7 mouse cellular contexts compared by ENCODE assay signal in the genomic region with DNA sequence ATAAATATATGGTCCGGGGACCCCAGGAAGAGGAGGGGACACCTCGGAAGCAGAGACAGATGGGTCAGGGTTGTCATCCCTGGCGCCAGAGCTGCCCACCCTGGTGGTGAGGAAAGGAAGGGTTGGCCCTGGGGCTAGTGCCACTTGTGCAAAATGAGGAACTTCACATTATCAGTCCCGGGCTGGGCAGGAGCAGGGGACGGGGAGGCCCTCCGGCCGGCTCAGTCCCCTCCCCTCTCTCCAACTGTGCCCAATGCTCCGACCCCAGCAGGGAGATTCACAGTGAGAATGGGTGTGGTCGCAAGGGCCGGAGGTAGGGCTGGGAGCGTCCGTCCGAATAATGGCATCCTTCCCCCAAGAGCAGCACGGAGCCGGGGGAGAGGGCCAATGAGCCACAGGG. TPM values are rescaled to one million over a fixed set of nuclear protein-coding genes. Genes with fewer than 3 reads are reported as not detected.
DNase-seq lines count a peak whose midpoint lies in the region; ATAC-seq and TF ChIP-seq lines count a peak whose summit lies in the region.

No protein-coding gene starts in this region.

- no peaks in the 10 kb centered on the region for H3K9me3 ChIP-seq in midbrain, embryonic 11.5 days (ENCODE audit: control insufficient read depth, low read length)
- no peaks in the 10 kb centered on the region for H3K9me3 ChIP-seq in midbrain, embryonic 10.5 days (replicated peaks)
- H3K9me3 ChIP-seq in intestine, embryonic 15.5 days: no peaks in the 10 kb centered on the region

- no peak overlapping the region for H3K4me2 ChIP-seq in midbrain, embryonic 11.5 days
- peak overlapping the region; percentile 96 for H3K4me2 ChIP-seq in intestine, embryonic 15.5 days (replicated peaks)

- no peaks in the 10 kb centered on the region; the same call in 1 of the 2 replicates for H3K36me3 ChIP-seq in midbrain, embryonic 11.5 days (ENCODE audit: control insufficient read depth, insufficient read depth, low read length)
- peaks cover 36% of the 10 kb centered on the region for H3K36me3 ChIP-seq in midbrain, embryonic 10.5 days
- H3K36me3 ChIP-seq in intestine, embryonic 15.5 days: peaks cover 13% of the 10 kb centered on the region; the same call in 1 of the 2 replicates
- H3K36me3 ChIP-seq in small intestine, adult 2 months (ENCODE audit: control insufficient read depth, insufficient read depth, low read length): peaks cover 42% of the 10 kb centered on the region

- no peak for TF ChIP-seq POLR2A in embryonic fibroblast, embryonic 13.5 days (IDR thresholded peaks at IDR 0.05; ENCODE audit: low read depth, low read length)
- TF ChIP-seq POLR2A in small intestine, adult 2 months (IDR thresholded peaks at IDR 0.05; ENCODE audit: low read depth, low read length): no peak

- no peak overlapping the region for H3K27ac ChIP-seq in midbrain, embryonic 11.5 days (ENCODE audit: low read depth, low read length)
- no peak overlapping the region for H3K27ac ChIP-seq in midbrain, embryonic 10.5 days (replicated peaks)
- H3K27ac ChIP-seq in embryonic fibroblast, embryonic 13.5 days (ENCODE audit: insufficient read depth, low read length): 0 out of 2 replicates have a peak overlapping the region, but pooled peaks have one; percentile 7
- peak overlapping the region; percentile 94; the same call in 1 of the 2 replicates for H3K27ac ChIP-seq in intestine, embryonic 15.5 days
- 0 out of 2 replicates have a peak overlapping the region, but pooled peaks have one; percentile 24 for H3K27ac ChIP-seq in small intestine, adult 2 months (ENCODE audit: insufficient read depth, low read depth, low read length)

- no peak overlapping the region for H3K9ac ChIP-seq in midbrain, embryonic 11.5 days (ENCODE audit: low read length)
- peak overlapping the region; percentile 86 for H3K9ac ChIP-seq in intestine, embryonic 15.5 days

- H3K4me3 ChIP-seq in midbrain, embryonic 11.5 days (ENCODE audit: low read depth, low read length): no peak overlapping the region
- H3K4me3 ChIP-seq in midbrain, embryonic 10.5 days: no peak overlapping the region
- peak overlapping the region; percentile 72 for H3K4me3 ChIP-seq in embryonic fibroblast, embryonic 13.5 days (ENCODE audit: insufficient read depth, low read length)
- H3K4me3 ChIP-seq in intestine, embryonic 15.5 days (replicated peaks): peak overlapping the region; percentile 71
- peak overlapping the region; percentile 77 for H3K4me3 ChIP-seq in small intestine, adult 2 months (ENCODE audit: low read depth, low read length)

- WGBS in midbrain, embryonic 11.5 days: 14% methylated on average over 15 of the region's 15 CpGs
- WGBS in midbrain, embryonic 10.5 days: 13% methylated on average over 15 of the region's 15 CpGs
- 25% methylated on average over 15 of the region's 15 CpGs for WGBS in intestine, embryonic 15.5 days
- WGBS in small intestine, adult 2 months: 41% methylated on average over 15 of the region's 15 CpGs

- peak; percentile 84 for DNase-seq in midbrain, embryonic 11.5 days (ENCODE audit: low spot score, missing footprints)
- DNase-seq in midbrain, embryonic 10.5 days (ENCODE audit: low spot score): no peak
- no peak for DNase-seq in retina, postnatal 1 day
- no peak for DNase-seq in gastrocnemius, adult 8-10 months (ENCODE audit: low spot score in 2 of 2)

- no peak for TF ChIP-seq CTCF in embryonic fibroblast, embryonic 13.5 days (IDR thresholded peaks at IDR 0.05; ENCODE audit: borderline replicate concordance, insufficient read depth, low read length)
- TF ChIP-seq CTCF in small intestine, adult 2 months (IDR thresholded peaks at IDR 0.05; ENCODE audit: extremely low read depth, insufficient read length, insufficient replicate concordance, low read depth, low read length): no peak

- H3K27me3 ChIP-seq in midbrain, embryonic 11.5 days (ENCODE audit: control insufficient read depth, insufficient read depth, low read length): peaks cover 62% of the 10 kb centered on the region
- peaks cover 76% of the 10 kb centered on the region for H3K27me3 ChIP-seq in midbrain, embryonic 10.5 days (ENCODE audit: low read depth, poor library complexity, severe bottlenecking)
- H3K27me3 ChIP-seq in intestine, embryonic 15.5 days (replicated peaks): peaks cover 27% of the 10 kb centered on the region
- H3K27me3 ChIP-seq in small intestine, adult 2 months (ENCODE audit: control insufficient read depth, insufficient read depth, low read length): peaks cover 33% of the 10 kb centered on the region

- peaks cover 24% of the 10 kb centered on the region for H3K4me1 ChIP-seq in midbrain, embryonic 11.5 days (ENCODE audit: control insufficient read depth, insufficient read depth, low read length)
- H3K4me1 ChIP-seq in midbrain, embryonic 10.5 days: peaks cover 47% of the 10 kb centered on the region
- no peaks in the 10 kb centered on the region for H3K4me1 ChIP-seq in embryonic fibroblast, embryonic 13.5 days (ENCODE audit: control insufficient read depth, insufficient read depth, low read length)
- H3K4me1 ChIP-seq in intestine, embryonic 15.5 days (replicated peaks): peaks cover 54% of the 10 kb centered on the region
- peaks cover 27% of the 10 kb centered on the region for H3K4me1 ChIP-seq in small intestine, adult 2 months (ENCODE audit: control insufficient read depth, insufficient read depth, insufficient read length, low read length)

- ATAC-seq in midbrain, embryonic 11.5 days (ENCODE audit: low FRiP score): no peak
- no peak for ATAC-seq in intestine, embryonic 15.5 days

RNA-seq across cellular contexts. Expression of a gene that starts 4.6 kb away (rescaled TPM):
- 0.34 and 0.57 TPM in 2 replicates for polyA plus RNA-seq in midbrain, embryonic 11.5 days (2014; fragmentation: Nextera tagmentation; extraction: Ambion mirVana)
- 0.32 and 0.57 TPM in 2 replicates for polyA plus RNA-seq in midbrain, embryonic 10.5 days (2016; fragmentation: Nextera tagmentation; extraction: Ambion mirVana)
- 20.7 and 29.3 TPM in 2 replicates for polyA plus RNA-seq in embryonic fibroblast, embryonic 13.5 days (2011; ENCODE audit: insufficient read length, low read depth, missing spikeins)
- 20.3 and 22.0 TPM in 2 replicates for polyA plus RNA-seq in intestine, embryonic 15.5 days (2015; fragmentation: Nextera tagmentation; extraction: Ambion mirVana)
- 22.9 and 29.6 TPM in 2 replicates for polyA plus RNA-seq in small intestine, adult 2 months (2012; rRNA removed)
- 1 to 10 TPM; 2.7 to 5.0 (median 4.0) TPM for total RNA-seq in gastrocnemius, adult 8-10 months (2022)

RNA-seq across cellular contexts. Expression of a gene that starts 13.9 kb away (rescaled TPM):
- polyA plus RNA-seq in midbrain, embryonic 11.5 days (2014; fragmentation: Nextera tagmentation; extraction: Ambion mirVana): 28.5 and 29.8 TPM in 2 replicates
- 33.5 and 37.6 TPM in 2 replicates for polyA plus RNA-seq in midbrain, embryonic 10.5 days (2016; fragmentation: Nextera tagmentation; extraction: Ambion mirVana)
- polyA plus RNA-seq in embryonic fibroblast, embryonic 13.5 days (2011; ENCODE audit: insufficient read length, low read depth, missing spikeins): 20.4 and 28.9 TPM in 2 replicates
- 21.3 and 21.4 TPM in 2 replicates for polyA plus RNA-seq in intestine, embryonic 15.5 days (2015; fragmentation: Nextera tagmentation; extraction: Ambion mirVana)
- polyA plus RNA-seq in small intestine, adult 2 months (2012; rRNA removed): 12.8 and 14.2 TPM in 2 replicates
- 1 to 10 TPM; 2.0 to 4.5 (median 2.3) TPM for total RNA-seq in gastrocnemius, adult 8-10 months (2022)

RNA-seq across cellular contexts. Expression of a gene that starts 26.3 kb away (rescaled TPM):
- polyA plus RNA-seq in midbrain, embryonic 11.5 days (2014; fragmentation: Nextera tagmentation; extraction: Ambion mirVana): 15.3 and 17.3 TPM in 2 replicates
- polyA plus RNA-seq in midbrain, embryonic 10.5 days (2016; fragmentation: Nextera tagmentation; extraction: Ambion mirVana): 25.4 and 27.3 TPM in 2 replicates
- polyA plus RNA-seq in embryonic fibroblast, embryonic 13.5 days (2011; ENCODE audit: insufficient read length, low read depth, missing spikeins): 15.7 and 18.7 TPM in 2 replicates
- 23.4 and 23.8 TPM in 2 replicates for polyA plus RNA-seq in intestine, embryonic 15.5 days (2015; fragmentation: Nextera tagmentation; extraction: Ambion mirVana)
- polyA plus RNA-seq in small intestine, adult 2 months (2012; rRNA removed): 9.9 and 13.7 TPM in 2 replicates
- 1 to 10 TPM; 4.2 to 6.9 (median 5.4) TPM for total RNA-seq in gastrocnemius, adult 8-10 months (2022)

RNA-seq across cellular contexts. Expression of a gene that starts 28.8 kb away (rescaled TPM):
- 4.6 TPM in 2 replicates for polyA plus RNA-seq in midbrain, embryonic 11.5 days (2014; fragmentation: Nextera tagmentation; extraction: Ambion mirVana)
- 2.3 and 3.0 TPM in 2 replicates for polyA plus RNA-seq in midbrain, embryonic 10.5 days (2016; fragmentation: Nextera tagmentation; extraction: Ambion mirVana)
- polyA plus RNA-seq in embryonic fibroblast, embryonic 13.5 days (2011; ENCODE audit: insufficient read length, low read depth, missing spikeins): 2.1 and 2.7 TPM in 2 replicates
- polyA plus RNA-seq in intestine, embryonic 15.5 days (2015; fragmentation: Nextera tagmentation; extraction: Ambion mirVana): 1.7 and 1.8 TPM in 2 replicates
- 8.6 and 11.8 TPM in 2 replicates for polyA plus RNA-seq in small intestine, adult 2 months (2012; rRNA removed)
- total RNA-seq in gastrocnemius, adult 8-10 months (2022): 1 to 10 TPM in 1 of 4 experiments, under 1 TPM in 3; 0.63 to 1.3 (median 0.94) TPM

Comparison
In these comparisons a context has a peak if more than half of its experiments do, and no peak if none do; other contexts are left out.
1. H3K27ac ChIP-seq: peak in embryonic fibroblast, embryonic 13.5 days (single experiment), intestine, embryonic 15.5 days (single experiment) and small intestine, adult 2 months (single experiment); none in midbrain, embryonic 11.5 days (single experiment) and midbrain, embryonic 10.5 days (single experiment).
2. H3K4me3 ChIP-seq: peak in embryonic fibroblast, embryonic 13.5 days (single experiment), intestine, embryonic 15.5 days (single experiment) and small intestine, adult 2 months (single experiment); none in midbrain, embryonic 11.5 days (single experiment) and midbrain, embryonic 10.5 days (single experiment).
3. RNA of a gene that starts 4.6 kb away (polyA plus RNA-seq): 22.9 to 29.6 TPM in small intestine, adult 2 months, 20.3 to 22.0 TPM in intestine, embryonic 15.5 days and 20.7 to 29.3 TPM in embryonic fibroblast, embryonic 13.5 days; 0.34 to 0.57 TPM in midbrain, embryonic 11.5 days and 0.32 to 0.57 TPM in midbrain, embryonic 10.5 days; every median in the first group is over 10 times any median in the second.